Mouse (Mus musculus): ENCODE measurements around the gene Pex7. TPM values are rescaled to one million over a fixed set of nuclear protein-coding genes. Genes with fewer than 3 reads are reported as not detected.
A peak's percentile ranks its signal among the peaks of the same experiment; 100 is the strongest.

Gene Pex7
- polyA plus RNA-seq (2012; rRNA removed): 26.1 and 27.2 TPM in 2 replicates

GRCm38 (mm10) chr10:19907246-19907804, at the start of gene Pex7:
Gene Pex7, minus strand, starts transcription at chr10:19907689.
- under 1% methylated on average over 58 of the region's 60 CpGs for WGBS

DNA sequence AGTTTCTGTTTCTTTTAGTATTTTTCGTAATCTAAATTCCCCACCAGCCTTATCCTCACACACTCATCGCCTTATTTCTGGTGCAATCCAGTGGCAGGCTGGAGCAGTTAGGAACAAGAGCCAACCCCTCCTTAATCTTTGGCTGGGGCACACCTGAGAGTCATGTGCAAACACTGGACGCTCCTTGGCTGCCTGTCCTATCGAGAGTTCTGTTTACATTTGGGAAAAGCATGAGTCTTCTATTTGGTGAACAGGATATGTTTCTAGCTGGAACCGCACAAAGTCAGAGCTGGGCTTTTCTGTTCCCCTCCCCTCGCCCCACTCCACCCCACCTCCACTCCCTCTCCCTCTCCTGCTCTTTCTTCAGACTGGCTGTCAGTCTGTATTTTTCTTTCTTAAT, 49.3 kb upstream of the Pex7 start:
- WGBS: 92% methylated on average over 6 of the region's 6 CpGs

More at GRCm38 (mm10) chr10:19907246-19907804, at the start of gene Pex7:
- TF ChIP-seq POLR2A (IDR thresholded peaks at IDR 0.05; ENCODE audit: control insufficient read depth, extremely low read depth, insufficient read depth, low read length, poor library complexity) (peak; percentile 66), CTCF (IDR thresholded peaks at IDR 0.05; ENCODE audit: borderline replicate concordance, control insufficient read depth, extremely low read depth, insufficient read depth, low read length, poor library complexity) (peak; percentile 99)
- H3K36me3 ChIP-seq (ENCODE audit: control insufficient read depth, insufficient read depth, low read length): no peaks in the 10 kb centered on the region
- DNase-seq: peak; percentile 87
- H3K27ac ChIP-seq (ENCODE audit: control insufficient read depth, insufficient read depth, low read length): peak within 1 kb of the TSS; percentile 76
- peaks cover 2% of the 10 kb centered on the region for H3K4me1 ChIP-seq (replicated peaks; ENCODE audit: control insufficient read depth, insufficient read depth, low read length)
- no peaks in the 10 kb centered on the region for H3K27me3 ChIP-seq (ENCODE audit: control insufficient read depth, insufficient read depth, low read length)
- H3K4me3 ChIP-seq (ENCODE audit: control insufficient read depth, insufficient read depth, low read length): peak within 1 kb of the TSS; percentile 97

GRCm38 (mm10) chr10:19955817-19956216, 48.3 kb upstream of the Pex7 start:
- H3K4me1 ChIP-seq (replicated peaks; ENCODE audit: control insufficient read depth, insufficient read depth, low read length): no peaks in the 10 kb centered on the region; the same call in 1 of the 2 replicates
- DNase-seq: no peak
- no peaks in the 10 kb centered on the region for H3K36me3 ChIP-seq (ENCODE audit: control insufficient read depth, insufficient read depth, low read length)
- H3K4me3 ChIP-seq (ENCODE audit: control insufficient read depth, insufficient read depth, low read length): no peak overlapping the region
- WGBS: 76% methylated on average over 6 of the region's 6 CpGs
- H3K27me3 ChIP-seq (ENCODE audit: control insufficient read depth, insufficient read depth, low read length): no peaks in the 10 kb centered on the region
- no peak for TF ChIP-seq POLR2A (IDR thresholded peaks at IDR 0.05; ENCODE audit: control insufficient read depth, extremely low read depth, insufficient read depth, low read length, poor library complexity)
- no peak for TF ChIP-seq CTCF (IDR thresholded peaks at IDR 0.05; ENCODE audit: borderline replicate concordance, control insufficient read depth, extremely low read depth, insufficient read depth, low read length, poor library complexity)
- H3K27ac ChIP-seq (ENCODE audit: control insufficient read depth, insufficient read depth, low read length): no peak overlapping the region

More for the DNA sequence above, 49.3 kb upstream of the Pex7 start:
- Histone ChIP-seq H3K27ac (ENCODE audit: control insufficient read depth, insufficient read depth, low read length) (no peak overlapping the region), H3K27me3 (ENCODE audit: control insufficient read depth, insufficient read depth, low read length) (no peaks in the 10 kb centered on the region), H3K36me3 (ENCODE audit: control insufficient read depth, insufficient read depth, low read length) (no peaks in the 10 kb centered on the region), H3K4me3 (ENCODE audit: control insufficient read depth, insufficient read depth, low read length) (no peak overlapping the region), H3K4me1 (replicated peaks; ENCODE audit: control insufficient read depth, insufficient read depth, low read length) (no peaks in the 10 kb centered on the region; the same call in 1 of the 2 replicates)
- no peak for TF ChIP-seq POLR2A (IDR thresholded peaks at IDR 0.05; ENCODE audit: control insufficient read depth, extremely low read depth, insufficient read depth, low read length, poor library complexity)
- no peak for TF ChIP-seq CTCF (IDR thresholded peaks at IDR 0.05; ENCODE audit: borderline replicate concordance, control insufficient read depth, extremely low read depth, insufficient read depth, low read length, poor library complexity)
- DNase-seq: no peak

DNA sequence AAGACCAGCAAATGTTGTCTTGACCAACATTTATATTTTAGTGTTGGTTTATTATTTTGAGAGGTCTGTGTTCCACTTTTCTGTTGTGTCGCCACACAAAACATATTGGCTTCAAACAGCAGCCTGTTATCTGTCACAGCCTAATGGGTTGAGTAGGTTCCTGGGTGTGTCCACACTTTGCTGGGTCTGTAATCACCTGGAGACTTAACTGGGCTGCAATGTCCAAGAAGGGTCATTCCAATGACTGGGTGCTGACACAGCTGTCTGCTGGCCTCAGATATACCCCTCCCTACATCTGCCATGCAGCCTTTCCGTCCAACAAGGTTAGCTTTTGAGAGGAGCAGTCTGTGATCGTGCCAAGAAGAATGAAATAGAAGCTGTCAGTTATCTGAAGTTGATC, 47.1 kb upstream of the Pex7 start:
- WGBS: 96% methylated on average over 3 of the region's 3 CpGs

GRCm38 (mm10) chr10:19953032-19953761, 45.7 kb upstream of the Pex7 start:
- no peak for DNase-seq
- TF ChIP-seq CTCF (IDR thresholded peaks at IDR 0.05; ENCODE audit: borderline replicate concordance, control insufficient read depth, extremely low read depth, insufficient read depth, low read length, poor library complexity): no peak
- TF ChIP-seq POLR2A (IDR thresholded peaks at IDR 0.05; ENCODE audit: control insufficient read depth, extremely low read depth, insufficient read depth, low read length, poor library complexity): no peak
- Histone ChIP-seq H3K36me3 (ENCODE audit: control insufficient read depth, insufficient read depth, low read length) (no peaks in the 10 kb centered on the region), H3K4me3 (ENCODE audit: control insufficient read depth, insufficient read depth, low read length) (no peak overlapping the region), H3K27me3 (ENCODE audit: control insufficient read depth, insufficient read depth, low read length) (no peaks in the 10 kb centered on the region), H3K4me1 (replicated peaks; ENCODE audit: control insufficient read depth, insufficient read depth, low read length) (no peaks in the 10 kb centered on the region; the same call in 1 of the 2 replicates), H3K27ac (ENCODE audit: control insufficient read depth, insufficient read depth, low read length) (no peak overlapping the region)
- WGBS: 94% methylated on average over 11 of the region's 11 CpGs

More for the DNA sequence above, 47.1 kb upstream of the Pex7 start:
- no peak overlapping the region for H3K4me3 ChIP-seq (ENCODE audit: control insufficient read depth, insufficient read depth, low read length)
- H3K36me3 ChIP-seq (ENCODE audit: control insufficient read depth, insufficient read depth, low read length): no peaks in the 10 kb centered on the region
- no peak for TF ChIP-seq CTCF (IDR thresholded peaks at IDR 0.05; ENCODE audit: borderline replicate concordance, control insufficient read depth, extremely low read depth, insufficient read depth, low read length, poor library complexity)
- no peak for TF ChIP-seq POLR2A (IDR thresholded peaks at IDR 0.05; ENCODE audit: control insufficient read depth, extremely low read depth, insufficient read depth, low read length, poor library complexity)
- H3K4me1 ChIP-seq (replicated peaks; ENCODE audit: control insufficient read depth, insufficient read depth, low read length): no peaks in the 10 kb centered on the region; the same call in 1 of the 2 replicates
- H3K27ac ChIP-seq (ENCODE audit: control insufficient read depth, insufficient read depth, low read length): no peak overlapping the region
- H3K27me3 ChIP-seq (ENCODE audit: control insufficient read depth, insufficient read depth, low read length): no peaks in the 10 kb centered on the region
- no peak for DNase-seq

DNA sequence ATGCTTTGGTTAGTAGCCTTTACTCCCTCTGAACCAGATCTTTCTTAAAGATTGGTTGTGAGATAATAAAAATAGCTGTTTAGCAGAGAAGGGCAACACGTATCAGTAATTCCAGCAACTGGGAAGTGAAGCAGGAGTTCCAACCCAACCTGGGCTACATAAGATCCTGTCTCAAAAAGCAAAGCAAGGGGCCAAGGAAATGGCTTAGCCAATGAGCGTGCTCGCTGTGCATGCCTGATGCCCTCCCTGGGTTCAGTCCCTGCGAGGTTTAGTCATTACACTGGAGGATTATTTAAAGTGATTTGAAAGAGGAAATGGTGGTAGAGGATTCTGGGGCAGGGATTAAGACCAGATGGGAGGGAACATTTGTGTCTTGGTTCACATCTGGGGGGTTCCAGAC, 41.6 kb upstream of the Pex7 start:
- Histone ChIP-seq H3K4me3 (ENCODE audit: control insufficient read depth, insufficient read depth, low read length) (no peak overlapping the region), H3K27me3 (ENCODE audit: control insufficient read depth, insufficient read depth, low read length) (no peaks in the 10 kb centered on the region), H3K27ac (ENCODE audit: control insufficient read depth, insufficient read depth, low read length) (no peak overlapping the region), H3K36me3 (ENCODE audit: control insufficient read depth, insufficient read depth, low read length) (no peaks in the 10 kb centered on the region), H3K4me1 (replicated peaks; ENCODE audit: control insufficient read depth, insufficient read depth, low read length) (no peaks in the 10 kb centered on the region; the same call in 1 of the 2 replicates)
- TF ChIP-seq CTCF (IDR thresholded peaks at IDR 0.05; ENCODE audit: borderline replicate concordance, control insufficient read depth, extremely low read depth, insufficient read depth, low read length, poor library complexity): no peak
- TF ChIP-seq POLR2A (IDR thresholded peaks at IDR 0.05; ENCODE audit: control insufficient read depth, extremely low read depth, insufficient read depth, low read length, poor library complexity): no peak
- DNase-seq: no peak
- WGBS: 84% methylated on average over 4 of the region's 4 CpGs
